Mouse (Mus musculus) thymus, postnatal 36 days (tissue): ENCODE measurements around the gene Tff1.

Experiments
- DNase-seq, 2 experiments: peaks; one replicate each; pipeline ENCODE4 v3.0.0; 2022; ENCODE audit warnings: mixed read lengths in 2 of 2

The Tff1 gene

DNA sequence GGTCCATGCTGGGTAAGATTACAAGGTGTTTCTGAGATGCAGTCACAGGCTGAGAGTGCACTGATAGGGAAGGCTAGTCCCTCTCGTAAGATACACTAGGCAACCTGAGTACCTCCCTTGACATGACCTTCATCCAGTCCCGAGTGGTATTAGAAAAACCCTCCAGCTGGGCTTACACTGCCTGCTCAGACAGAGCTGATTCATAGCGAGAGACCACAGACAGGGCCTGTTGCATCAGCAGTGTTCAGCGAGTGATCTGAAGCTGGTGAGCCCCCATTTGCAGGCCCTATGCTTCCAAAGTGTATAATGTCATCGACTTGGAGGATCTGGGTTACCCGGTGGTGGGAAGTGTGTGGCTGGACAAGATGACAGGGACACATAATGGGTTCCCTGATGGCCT is at the start of gene Tff1:
Tff1 (minus strand) TSS at position 151 of the 400 bp plus-strand sequence.
- DNase-seq: no peak

DNA sequence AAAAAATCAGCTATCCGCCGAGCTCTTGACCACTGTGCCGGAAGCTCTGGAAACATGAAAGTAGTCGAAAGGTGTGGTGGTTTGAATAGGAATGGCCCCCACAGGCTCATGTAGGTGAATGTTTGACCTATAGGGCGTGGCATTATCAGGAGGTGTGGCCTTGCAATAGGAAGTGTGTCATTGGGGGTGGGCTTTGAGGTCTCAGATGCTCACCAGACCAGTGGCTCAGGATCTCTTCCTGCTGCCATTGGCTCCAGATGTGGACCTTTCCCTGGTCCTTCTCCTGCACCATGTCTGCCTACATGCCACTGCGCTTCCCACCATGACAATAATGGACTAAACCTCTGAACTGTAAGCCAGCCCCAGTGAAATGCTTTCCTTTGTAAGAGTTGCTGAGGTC is 46.8 kb upstream of the Tff1 start:
- DNase-seq: no peak

DNA sequence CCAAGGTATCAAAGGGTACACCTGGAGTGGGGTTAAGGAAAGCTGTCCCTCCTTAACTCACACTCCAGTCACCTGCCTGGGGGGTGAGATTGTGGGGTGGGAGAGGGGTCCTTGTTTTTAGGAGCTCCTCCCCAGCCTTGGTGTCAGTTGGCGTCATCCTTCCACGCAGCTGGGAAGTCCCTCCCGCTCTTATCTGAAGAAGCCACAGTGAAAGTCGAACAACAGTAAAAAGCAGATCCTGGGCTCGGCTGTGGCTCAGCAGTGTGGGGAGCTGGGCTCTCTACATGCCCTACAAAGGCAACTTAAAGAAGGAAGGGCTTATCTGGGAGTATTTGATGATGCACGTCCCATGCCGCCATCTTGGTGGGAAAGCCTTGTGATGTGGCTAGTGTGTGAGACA is 45.2 kb upstream of the Tff1 start:
- DNase-seq: peak in 1 of 2 experiments; percentile 25

- DNase-seq: peak in 1 of 2 experiments; percentile 42
Observed at GRCm38 (mm10) chr17:31209376-31209930, 44.4 kb upstream of the Tff1 start.

- peak in 1 of 2 experiments; percentile 22 for DNase-seq
Observed at GRCm38 (mm10) chr17:31208654-31209053, 43.6 kb upstream of the Tff1 start.

- peak; percentile 74 to 83 for DNase-seq
Observed at GRCm38 (mm10) chr17:31207771-31208334, 42.8 kb upstream of the Tff1 start, which contains the start of gene Ubash3a. Ubash3a (plus strand) TSS chr17:31207873.

- no peak for DNase-seq
Observed at GRCm38 (mm10) chr17:31198877-31199276, 33.8 kb upstream of the Tff1 start, which contains the start of gene Tmprss3. Tmprss3 (minus strand) TSS chr17:31198977.

DNA sequence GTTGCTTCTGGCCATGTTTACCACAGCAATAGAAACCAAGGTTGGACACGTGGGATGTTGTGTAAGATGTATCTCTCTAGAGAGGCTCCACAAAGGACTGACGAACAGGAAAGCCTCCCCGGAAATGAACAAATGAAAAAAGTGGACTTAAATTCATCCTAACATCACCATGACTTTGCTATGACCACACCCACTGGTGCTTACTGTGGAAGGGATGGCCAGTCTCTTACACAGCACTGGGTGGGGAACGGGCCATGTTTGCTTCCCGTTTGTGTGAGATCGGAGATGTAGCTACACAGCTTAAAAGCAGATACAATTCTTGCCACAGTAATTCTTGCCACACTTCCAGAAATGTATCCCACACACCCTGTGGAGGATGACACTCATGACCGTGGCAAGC is 31.2 kb upstream of the Tff1 start:
- DNase-seq: no peak

- DNase-seq: no peak
Observed at GRCm38 (mm10) chr17:31195207-31195606, 30.1 kb upstream of the Tff1 start.

- no peak for DNase-seq
Observed at GRCm38 (mm10) chr17:31193360-31193759, 28.3 kb upstream of the Tff1 start.

DNA sequence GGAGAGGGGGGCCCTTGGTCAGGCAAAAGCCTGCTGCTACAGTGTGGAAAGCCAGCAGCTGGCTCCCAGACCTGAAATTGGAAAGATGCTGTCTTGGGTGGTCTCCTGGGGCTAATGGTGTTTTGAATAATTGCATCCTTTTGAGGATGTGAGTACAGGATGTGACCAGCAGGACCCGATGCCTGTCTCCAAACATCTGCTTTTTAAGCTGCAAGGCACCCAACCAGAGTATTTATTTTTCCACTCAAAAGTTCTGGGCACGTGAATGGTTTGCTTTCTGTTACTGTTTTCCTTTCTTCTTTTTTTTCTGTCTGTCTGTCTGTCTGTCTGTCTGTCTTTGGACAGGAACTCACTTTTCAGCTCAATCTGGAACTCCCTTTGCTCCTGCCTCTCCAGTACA is 27.6 kb upstream of the Tff1 start:
- DNase-seq: no peak

DNA sequence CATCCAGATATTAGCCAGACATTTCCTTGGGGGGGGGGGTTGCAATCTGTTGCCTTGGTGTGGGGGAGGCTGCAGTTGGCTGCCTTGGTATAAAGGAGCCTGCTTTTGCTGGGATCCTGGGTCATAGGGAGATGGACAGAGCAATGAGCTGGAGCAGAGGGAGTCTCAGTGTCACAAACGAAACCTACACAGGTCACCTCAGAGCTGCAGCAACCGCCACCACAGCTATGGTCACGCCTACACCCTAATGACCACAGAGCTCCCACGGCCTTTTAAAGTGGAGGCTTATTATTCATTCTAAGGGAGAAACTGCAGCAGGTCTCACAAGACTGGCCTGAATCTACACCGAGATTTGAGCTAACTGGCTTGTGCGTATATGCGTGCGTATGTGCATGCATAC is 26.7 kb upstream of the Tff1 start:
- DNase-seq: no peak

- peak; percentile 78 to 81 for DNase-seq
Observed at GRCm38 (mm10) chr17:31187370-31187769, 22.3 kb upstream of the Tff1 start.

DNA sequence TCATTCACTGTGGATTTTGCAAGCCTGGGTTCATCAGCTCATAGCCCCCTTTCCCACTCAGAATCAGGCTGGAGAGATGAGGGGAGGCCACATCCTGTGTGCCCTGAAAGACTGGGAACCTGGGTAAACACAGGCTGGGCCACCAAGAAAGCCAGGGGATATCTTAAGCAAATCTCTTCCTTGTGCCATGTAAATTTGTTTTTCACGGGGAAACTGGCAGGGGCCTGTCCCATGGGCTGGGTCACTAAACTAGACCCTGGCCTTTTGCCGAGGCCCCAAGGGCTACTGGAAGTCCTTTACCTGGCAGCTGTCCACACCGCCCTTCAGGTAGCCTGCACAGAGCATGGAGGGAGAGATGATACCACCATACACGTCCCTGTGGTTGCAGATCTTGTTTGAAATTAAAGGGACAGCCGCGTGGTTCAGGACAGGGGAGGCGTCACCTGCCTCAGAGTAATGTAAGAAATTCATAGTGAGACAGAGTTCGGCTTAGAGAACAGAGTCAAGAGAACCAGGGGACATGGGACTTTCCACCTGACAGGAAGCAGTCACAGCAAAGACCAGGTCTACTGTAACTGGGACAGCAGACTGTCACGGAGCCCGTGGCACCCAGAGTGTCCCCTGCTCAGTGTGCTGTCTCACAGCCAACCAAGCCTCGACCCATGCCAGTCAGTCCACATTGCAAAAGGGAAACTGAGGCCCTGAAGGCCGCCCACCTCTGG is 19.4 kb upstream of the Tff1 start:
- peak in 1 of 2 experiments; percentile 38 for DNase-seq

GRCm38 (mm10) chr17:31183180-31183974 is 18.3 kb upstream of the Tff1 start:
- peak; percentile 29 to 63 for DNase-seq

GRCm38 (mm10) chr17:31181490-31181889 is 16.4 kb upstream of the Tff1 start:
- no peak for DNase-seq

- DNase-seq: peak; percentile 47 to 71
Observed at GRCm38 (mm10) chr17:31176321-31176720, 11.2 kb upstream of the Tff1 start.

DNA sequence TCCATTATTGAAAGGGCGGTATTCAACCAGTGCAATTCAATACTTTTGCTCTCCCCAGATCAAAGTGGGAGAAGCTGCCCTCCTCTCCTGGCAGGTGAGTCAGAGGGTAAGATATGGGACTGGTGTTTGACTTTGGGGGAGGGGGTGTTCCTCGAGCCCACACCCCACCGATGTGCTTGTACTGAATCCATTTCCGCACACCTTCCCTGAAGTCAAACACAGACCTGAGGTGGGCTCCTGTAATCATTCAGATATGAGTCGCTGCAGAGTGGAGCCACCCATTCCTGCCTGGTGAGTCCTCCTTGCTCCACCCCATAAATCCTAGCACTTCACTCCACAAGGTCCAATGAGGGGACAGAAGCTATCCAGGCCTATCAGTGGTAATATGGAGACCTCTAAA is 4.7 kb upstream of the Tff1 start:
- no peak for DNase-seq

DNA sequence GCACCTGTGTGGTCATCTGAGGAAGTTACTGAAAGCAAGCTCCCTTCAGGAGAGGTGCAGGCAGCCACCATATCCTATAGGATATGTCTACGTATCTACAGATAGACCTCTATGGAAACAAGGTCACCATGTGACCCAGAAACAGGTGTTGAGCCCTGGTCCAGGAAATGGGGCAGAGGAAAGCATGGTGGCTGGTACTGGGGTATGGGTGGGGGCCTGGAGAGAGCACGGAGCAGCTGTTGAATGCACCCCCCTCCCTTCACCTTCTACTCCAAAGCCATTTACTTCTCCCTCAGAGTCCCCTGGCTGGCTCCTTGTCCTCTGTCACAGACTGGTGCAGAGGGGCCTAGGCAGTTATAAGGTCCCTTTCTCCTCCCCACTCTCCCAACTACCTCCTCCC is 1.3 kb downstream of the Tff1 start:
- DNase-seq: peak; percentile 58 to 83

GRCm38 (mm10) chr17:31162607-31163006 is 2.5 kb downstream of the Tff1 start:
- peak in 1 of 2 experiments; percentile 41 for DNase-seq

DNA sequence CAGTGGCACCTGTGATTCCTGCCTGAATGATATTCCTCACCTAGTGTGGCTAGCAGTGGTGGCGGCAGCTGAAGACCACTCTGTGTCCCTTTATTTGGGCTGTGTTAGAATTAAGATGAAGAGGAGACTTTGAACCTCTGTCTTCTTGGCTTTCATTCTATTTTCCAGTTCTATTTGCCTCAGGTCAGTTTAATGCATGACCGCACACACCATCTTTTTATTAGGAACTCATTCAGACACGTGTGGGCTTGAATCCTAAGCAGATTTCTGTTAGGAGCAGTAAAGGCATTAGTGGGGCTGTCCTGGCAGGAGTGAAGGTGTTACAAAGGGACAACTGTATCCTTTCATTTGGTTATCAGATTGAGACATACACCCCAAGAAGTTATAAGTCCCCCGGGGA is 4.8 kb downstream of the Tff1 start:
- DNase-seq: no peak

- DNase-seq: no peak
Observed at GRCm38 (mm10) chr17:31157921-31158320, 7.2 kb downstream of the Tff1 start.

DNA sequence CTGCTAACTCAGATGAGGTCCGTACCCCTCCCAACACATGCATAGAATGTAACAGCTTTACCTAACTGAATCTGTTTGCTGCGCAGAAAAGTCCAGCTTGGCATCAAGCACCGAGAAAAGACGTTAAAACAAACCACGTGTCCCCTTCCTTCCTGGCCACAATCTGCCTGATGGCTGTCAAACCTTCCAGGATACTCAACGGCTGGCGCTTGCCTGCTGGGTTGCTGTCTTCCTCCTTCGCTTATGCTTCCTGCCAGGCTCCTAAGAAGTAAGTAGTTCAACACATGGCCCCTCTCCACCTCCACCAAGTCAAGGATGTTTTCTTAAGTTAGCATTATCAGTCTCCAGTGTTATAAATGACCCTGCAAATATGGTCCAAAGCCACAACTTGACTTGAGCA is 11.3 kb downstream of the Tff1 start:
- DNase-seq: peak; percentile 33 to 45
